Mouse (Mus musculus) lung, embryonic 16.5 days (tissue): Measurements from ENCODE around the gene Fga. TPM values are rescaled to one million over a fixed set of nuclear protein-coding genes. Genes with fewer than 3 reads are reported as not detected.

Experiments
- ATAC-seq: fragments of 200-750 bp; cut with Nextera tagmentation; 2 replicates; pipeline ENCODE4 v1.8.0; 2017; ENCODE audit warnings: low read depth, mild to moderate bottlenecking, moderate library complexity
- H3K27ac ChIP-seq: fragments of 300-500 bp; sonication (generic); 2 replicates; pipeline ENCODE4 v1.5.1; 2014; ENCODE audit warnings: mild to moderate bottlenecking, control low read depth, low read length
- H3K27me3 ChIP-seq: fragments of 300-500 bp; sonication (generic); 2 replicates; pipeline ENCODE4 v1.6.1; 2014; ENCODE audit warnings: low read depth, low read length, mixed read lengths; ENCODE audit not compliant: control insufficient read depth, insufficient read depth
- H3K36me3 ChIP-seq: fragments of 300-500 bp; sonication (generic); 2 replicates; pipeline ENCODE4 v1.6.1; 2014; ENCODE audit warnings: low read length; ENCODE audit not compliant: control insufficient read depth, insufficient read depth
- H3K4me1 ChIP-seq: fragments of 300-500 bp; sonication (generic); replicated peaks from 2 replicates; pipeline ENCODE4 v1.6.1; 2014; ENCODE audit warnings: low read length, mixed read lengths; ENCODE audit not compliant: control insufficient read depth, insufficient read depth
- H3K4me2 ChIP-seq: fragments of 300-500 bp; sonication (generic); 2 replicates; pipeline ENCODE4 v1.6.1; 2014; ENCODE audit warnings: low read depth, low read length, control low read depth
- H3K4me3 ChIP-seq: fragments of 300-500 bp; sonication (generic); 2 replicates; pipeline ENCODE4 v1.5.1; 2014; ENCODE audit warnings: mild to moderate bottlenecking, low read length, control low read depth
- H3K9ac ChIP-seq: fragments of 300-500 bp; sonication (generic); 2 replicates; pipeline ENCODE4 v1.6.1; 2014; ENCODE audit warnings: low read length, control low read depth
- H3K9me3 ChIP-seq: fragments of 300-500 bp; sonication (generic); 2 replicates; pipeline ENCODE4 v1.6.1; 2016; ENCODE audit warnings: low read length; ENCODE audit not compliant: control insufficient read depth
- WGBS: fragments of 180-500 bp; shearing (Covaris S2); extraction: QIAGEN DNeasy Blood & Tissue Kit; methylation state at CpG from one replicate; pipeline ENCODE4 v1.1.7; 2014; 5-methylcytosine and 5-hydroxymethylcytosine counted together
- polyA plus RNA-seq: library from polyadenylated mRNA; unstranded; fragments of >200 nt; fragmentation: Nextera tagmentation; extraction: Ambion mirVana; gene quantifications from 2 replicates; pipeline ENCODE4 v1.2.1, GENCODE M21; 2015

The Fga gene
- polyA plus RNA-seq, 1 experiment from 2014 or later: 1.9 TPM

DNA sequence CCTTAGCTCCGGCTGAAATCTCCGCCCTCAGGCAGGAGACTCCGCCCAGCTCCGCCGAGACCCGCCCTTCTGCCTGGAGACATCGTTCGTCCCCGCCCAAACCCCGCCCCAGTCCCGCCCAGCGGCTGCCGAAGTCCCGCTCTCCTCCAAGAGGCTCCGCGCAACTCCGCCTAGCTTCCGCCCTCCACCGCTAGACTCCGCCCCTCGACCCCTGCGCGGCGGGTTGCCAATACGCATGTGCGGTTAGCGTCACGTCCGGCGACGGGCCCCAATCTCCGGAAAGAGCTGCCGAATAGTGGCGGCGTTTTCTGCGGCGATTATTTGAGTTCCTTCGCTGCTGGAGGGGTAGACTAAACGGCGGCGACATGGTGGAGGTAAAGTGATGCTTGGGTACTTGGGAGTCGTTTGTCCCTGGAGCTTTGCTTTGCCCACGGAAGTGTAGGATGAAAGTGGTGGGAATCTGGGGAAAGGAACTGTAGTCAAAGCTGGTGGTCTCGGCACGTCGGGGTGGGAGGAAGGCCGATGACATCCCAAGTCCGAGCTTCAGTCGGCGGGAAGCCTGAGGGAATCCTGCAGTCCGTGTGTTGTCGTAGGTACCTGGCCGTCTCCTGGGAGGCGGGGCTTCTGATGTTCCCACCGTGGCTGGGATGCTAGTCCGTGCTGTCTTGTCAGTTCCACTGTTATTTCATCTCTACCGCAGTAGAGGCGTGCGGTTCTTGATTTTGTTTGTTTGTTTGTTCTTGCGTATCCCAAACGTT is 29.6 kb downstream of the Fga start, which contains the start of gene Plrg1:
TSS of gene Plrg1 (plus strand) at position 242 of the 758 bp plus-strand sequence.
- H3K27me3 ChIP-seq: no peaks in the 10 kb centered on the region
- H3K36me3 ChIP-seq: peaks cover 16% of the 10 kb centered on the region
- H3K9ac ChIP-seq: peak within 1 kb of the TSS; percentile 89
- H3K4me2 ChIP-seq: peak within 1 kb of the TSS; percentile 74
- no peaks in the 10 kb centered on the region for H3K9me3 ChIP-seq
- peak within 1 kb of the TSS; percentile 88 for H3K4me3 ChIP-seq
- H3K27ac ChIP-seq: peak within 1 kb of the TSS; percentile 70
- peak; percentile 100 for ATAC-seq
- H3K4me1 ChIP-seq: peaks cover 7% of the 10 kb centered on the region
- under 1% methylated on average over 60 of the region's 61 CpGs for WGBS

DNA sequence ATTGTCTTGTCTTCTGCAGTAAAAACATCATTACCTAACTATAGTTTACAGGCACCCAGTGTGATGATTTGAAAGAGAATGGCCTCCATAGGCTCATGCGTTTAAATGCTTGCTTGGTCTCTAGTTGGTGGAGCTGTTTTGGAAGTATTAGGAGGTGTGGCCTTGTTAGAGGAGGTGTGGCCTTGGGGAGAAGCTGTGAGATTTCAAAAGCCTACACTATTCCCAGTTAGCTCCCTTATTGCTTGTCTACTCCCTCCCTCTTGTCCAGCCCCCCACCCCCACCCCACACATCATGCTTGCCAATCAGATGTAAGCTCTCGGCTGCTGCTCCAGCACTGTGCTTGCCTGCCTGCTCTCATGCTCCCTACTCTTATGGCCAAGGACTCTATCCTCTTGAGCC is 31.2 kb downstream of the Fga start:
- WGBS: 92% methylated on average over 2 of the region's 2 CpGs
- Histone ChIP-seq H3K4me2 (no peak overlapping the region), H3K27me3 (no peaks in the 10 kb centered on the region), H3K36me3 (peaks cover 30% of the 10 kb centered on the region), H3K4me1 (peaks cover 7% of the 10 kb centered on the region), H3K9me3 (no peaks in the 10 kb centered on the region), H3K27ac (no peak overlapping the region), H3K9ac (no peak overlapping the region), H3K4me3 (no peak overlapping the region)
- no peak for ATAC-seq

DNA sequence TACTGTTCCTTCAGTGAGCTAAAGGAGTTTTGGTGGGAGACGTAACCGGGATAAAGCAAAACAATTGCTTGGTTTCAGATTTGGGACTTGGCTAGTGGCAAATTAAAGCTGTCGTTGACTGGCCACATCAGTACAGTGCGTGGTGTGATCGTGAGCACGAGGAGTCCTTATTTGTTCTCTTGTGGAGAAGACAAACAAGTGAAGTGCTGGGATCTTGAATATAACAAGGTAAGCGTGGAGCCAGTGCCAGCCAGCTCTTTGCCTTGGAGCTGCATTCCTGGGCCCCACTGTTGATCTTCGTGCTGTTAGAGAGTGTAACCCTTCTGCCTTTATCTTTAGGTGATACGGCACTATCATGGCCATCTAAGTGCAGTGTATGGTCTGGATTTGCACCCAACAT is 42.0 kb downstream of the Fga start:
- WGBS: 69% methylated on average over 9 of the region's 9 CpGs
- ATAC-seq: peak; percentile 31; the same call in 1 of the 2 replicates
- H3K27me3 ChIP-seq: no peaks in the 10 kb centered on the region

DNA sequence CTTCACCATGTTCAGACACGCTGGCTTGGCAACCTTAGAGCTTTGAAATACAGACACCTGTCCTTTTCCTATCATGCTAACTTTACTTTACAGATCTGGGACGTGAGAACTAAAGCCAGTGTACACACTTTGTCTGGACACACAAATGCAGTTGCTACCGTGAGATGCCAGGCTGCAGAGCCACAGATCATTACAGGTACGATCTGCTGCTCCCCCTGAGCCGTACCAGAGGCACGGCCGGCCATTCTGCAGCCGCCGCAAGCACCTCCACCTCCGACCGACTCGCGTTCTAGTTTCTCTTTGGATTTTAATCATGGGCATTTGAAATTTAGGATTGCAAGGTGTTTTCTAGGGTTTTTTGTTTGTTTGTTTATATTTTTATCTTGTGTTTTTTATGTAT is 43.0 kb downstream of the Fga start:
- WGBS: 92% methylated on average over 13 of the region's 13 CpGs
- Histone ChIP-seq H3K27ac (no peak overlapping the region), H3K4me1 (no peaks in the 10 kb centered on the region)

More for the DNA sequence above, 42.0 kb downstream of the Fga start:
- Histone ChIP-seq H3K4me2 (no peak overlapping the region), H3K4me1 (no peaks in the 10 kb centered on the region), H3K36me3 (peaks cover 50% of the 10 kb centered on the region), H3K9ac (no peak overlapping the region), H3K4me3 (no peak overlapping the region), H3K9me3 (no peaks in the 10 kb centered on the region), H3K27ac (no peak overlapping the region)

DNA sequence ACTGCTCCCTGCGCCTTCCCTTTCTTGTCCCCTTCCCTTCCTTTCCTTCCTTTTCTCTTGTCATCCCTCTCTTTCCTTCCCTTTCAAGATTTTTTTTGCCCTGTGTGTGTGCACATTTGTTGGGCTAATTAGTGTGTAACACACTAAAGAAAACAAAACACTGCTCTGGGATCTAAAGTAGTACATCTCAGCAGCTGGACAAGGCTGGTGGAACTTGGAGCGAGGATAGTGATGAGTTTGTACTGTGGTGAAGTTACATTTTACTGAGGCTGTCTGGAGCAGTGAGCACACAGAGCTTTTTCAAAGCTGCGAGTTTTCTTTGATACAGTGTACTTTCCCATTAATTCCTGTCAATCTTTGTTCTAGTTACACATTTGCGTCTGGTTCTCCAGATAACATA is 44.4 kb downstream of the Fga start:
- Histone ChIP-seq H3K9me3 (no peaks in the 10 kb centered on the region), H3K27ac (no peak overlapping the region), H3K27me3 (no peaks in the 10 kb centered on the region), H3K9ac (no peak overlapping the region), H3K36me3 (peaks cover 47% of the 10 kb centered on the region), H3K4me2 (no peak overlapping the region), H3K4me3 (no peak overlapping the region), H3K4me1 (no peaks in the 10 kb centered on the region)
- 77% methylated on average over 4 of the region's 4 CpGs for WGBS
- ATAC-seq: no peak

More for the DNA sequence above, 43.0 kb downstream of the Fga start:
- Histone ChIP-seq H3K9me3 (no peaks in the 10 kb centered on the region), H3K4me2 (no peak overlapping the region), H3K27me3 (no peaks in the 10 kb centered on the region), H3K9ac (no peak overlapping the region), H3K4me3 (no peak overlapping the region), H3K36me3 (peaks cover 47% of the 10 kb centered on the region)
- no peak for ATAC-seq

DNA sequence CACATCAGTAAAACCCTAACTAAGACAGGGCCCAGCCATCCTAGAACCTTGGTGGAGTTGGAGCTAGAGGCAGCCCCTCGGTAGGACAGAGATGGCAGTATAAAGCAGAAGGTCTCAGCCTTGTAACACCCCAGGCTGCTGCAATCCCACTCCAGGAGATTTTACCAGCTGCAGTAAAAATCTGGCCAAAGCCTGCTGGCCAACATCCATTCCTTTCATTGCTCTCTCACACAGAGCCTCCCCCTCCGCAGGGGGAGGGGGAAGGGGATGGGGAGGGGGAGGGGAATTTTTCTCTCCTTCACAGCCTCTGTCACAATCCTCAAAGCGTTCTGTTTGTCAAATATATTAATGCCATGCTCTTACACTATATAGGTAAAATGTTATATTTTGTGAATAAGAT is 50.7 kb downstream of the Fga start:
- ATAC-seq: peak; percentile 28; the same call in 1 of the 2 replicates
- WGBS: 26% methylated on average over 3 of the region's 3 CpGs
- no peak overlapping the region for H3K9ac ChIP-seq

DNA sequence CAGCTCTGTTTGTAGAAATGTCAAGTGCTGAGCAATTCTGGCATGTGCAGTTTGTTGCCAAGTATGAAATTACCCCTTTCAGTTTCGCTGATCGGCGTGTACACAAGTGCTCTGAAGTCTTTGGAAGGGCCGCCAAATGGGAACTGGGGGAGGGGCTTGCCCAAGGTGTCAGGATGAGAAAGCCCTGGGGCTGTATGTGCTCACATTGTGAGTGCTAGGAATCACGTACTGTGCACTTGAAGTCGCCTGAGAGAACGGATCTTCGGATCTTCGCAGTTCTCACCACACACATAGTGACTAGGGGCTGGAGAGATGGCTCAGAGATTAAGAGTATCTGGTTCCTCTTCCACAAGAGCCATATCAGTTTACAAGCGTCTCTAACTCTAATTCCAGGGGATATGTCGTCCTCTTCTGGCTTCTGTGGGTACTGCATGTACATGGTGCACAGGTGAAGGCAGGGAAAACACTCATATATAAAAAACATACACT is 54.7 kb downstream of the Fga start:
- WGBS: under 1% methylated on average over 11 of the region's 11 CpGs
- peak; percentile 93 for ATAC-seq
- peak overlapping the region; percentile 59 for H3K9ac ChIP-seq
- no peaks in the 10 kb centered on the region for H3K27me3 ChIP-seq
- peak overlapping the region; percentile 55 for H3K27ac ChIP-seq
- H3K4me2 ChIP-seq: peak overlapping the region; percentile 77
- peaks cover 4% of the 10 kb centered on the region; the same call in 1 of the 2 replicates for H3K4me1 ChIP-seq
- peak overlapping the region; percentile 51 for H3K4me3 ChIP-seq
- no peaks in the 10 kb centered on the region for H3K9me3 ChIP-seq
- no peaks in the 10 kb centered on the region for H3K36me3 ChIP-seq

More for the DNA sequence above, 50.7 kb downstream of the Fga start:
- H3K36me3 ChIP-seq: peaks cover 7% of the 10 kb centered on the region; the same call in 1 of the 2 replicates
- no peaks in the 10 kb centered on the region for H3K27me3 ChIP-seq
- H3K9me3 ChIP-seq: no peaks in the 10 kb centered on the region
- H3K4me3 ChIP-seq: no peak overlapping the region
- no peak overlapping the region for H3K4me2 ChIP-seq
- no peak overlapping the region for H3K27ac ChIP-seq
- H3K4me1 ChIP-seq: peaks cover 4% of the 10 kb centered on the region; the same call in 1 of the 2 replicates

Other genes starting within 250 kb of the Fga start
- gene Rbm46, start 149.6 kb upstream of the Fga start, polyA plus RNA-seq: 10.1 and 11.1 TPM in 2 replicates
- gene Lrat, start 122.1 kb upstream of the Fga start, polyA plus RNA-seq: 0.44 and 0.64 TPM in 2 replicates
- 1.5 and 16.1 TPM in 2 replicates for gene Fgg, start 18.4 kb upstream of the Fga start, polyA plus RNA-seq
- 0.78 and 10.6 TPM in 2 replicates for gene Fgb, start 23.8 kb downstream of the Fga start, polyA plus RNA-seq
- gene Plrg1, start 29.4 kb downstream of the Fga start, polyA plus RNA-seq: 94.8 and 99.0 TPM in 2 replicates
- 0.09 and 0.21 TPM in 2 replicates for gene Dchs2, start 101.9 kb downstream of the Fga start, polyA plus RNA-seq